Mouse (Mus musculus): Measurements from ENCODE around the gene Arhgef1.
A peak's percentile ranks its signal among the peaks of the same experiment; 100 is the strongest.
"Not testable (repeated sequence)": the region's sequence is repeated elsewhere in the genome, so short reads cannot be mapped to it uniquely, and the experiment has no call there.

Arhgef1 gene

GRCm38 (mm10) chr7:24890281-24891216 is 12.2 kb upstream of the Arhgef1 start:
- peak; percentile 95 for DNase-seq (ENCODE audit: low read depth, low spot score)

- DNase-seq (ENCODE audit: low read depth, low spot score): peak; percentile 42
These were observed 11.2 kb upstream of the Arhgef1 start for GRCm38 (mm10) chr7:24891241-24892124.

- peak; percentile 58 for DNase-seq (ENCODE audit: low read depth, low spot score)
These were observed 10.6 kb upstream of the Arhgef1 start for GRCm38 (mm10) chr7:24892125-24892583.

GRCm38 (mm10) chr7:24895749-24896148 is 7.0 kb upstream of the Arhgef1 start:
- DNase-seq (ENCODE audit: low read depth, low spot score): not testable (repeated sequence)

- DNase-seq (ENCODE audit: low read depth, low spot score): peak; percentile 40
These were observed 6.4 kb upstream of the Arhgef1 start for GRCm38 (mm10) chr7:24896269-24896668.

GRCm38 (mm10) chr7:24897224-24897623 is 5.5 kb upstream of the Arhgef1 start, which contains the start of gene Cd79a:
TSS of gene Cd79a (plus strand) at chr7:24897381.
- peak; percentile 37 for DNase-seq (ENCODE audit: low read depth, low spot score)

GRCm38 (mm10) chr7:24897959-24898358 is 4.8 kb upstream of the Arhgef1 start:
- no peak for DNase-seq (ENCODE audit: low read depth, low spot score)

GRCm38 (mm10) chr7:24901114-24901513 is 1.6 kb upstream of the Arhgef1 start:
- no peak for DNase-seq (ENCODE audit: low read depth, low spot score)

GRCm38 (mm10) chr7:24901842-24902241 is 870 bp upstream of the Arhgef1 start:
- no peak for DNase-seq (ENCODE audit: low read depth, low spot score)

GRCm38 (mm10) chr7:24902264-24902629 is 465 bp upstream of the Arhgef1 start:
- no peak for DNase-seq (ENCODE audit: low read depth, low spot score)

GRCm38 (mm10) chr7:24903444-24903825 is 723 bp downstream of the Arhgef1 start:
- no peak for DNase-seq (ENCODE audit: low read depth, low spot score)

GRCm38 (mm10) chr7:24904070-24904483 is 1.4 kb downstream of the Arhgef1 start:
- DNase-seq (ENCODE audit: low read depth, low spot score): peak; percentile 98

- DNase-seq (ENCODE audit: low read depth, low spot score): peak; percentile 86
These were observed 2.2 kb downstream of the Arhgef1 start for GRCm38 (mm10) chr7:24904936-24905335.

- DNase-seq (ENCODE audit: low read depth, low spot score): no peak
These were observed 3.8 kb downstream of the Arhgef1 start for GRCm38 (mm10) chr7:24906551-24906950.

GRCm38 (mm10) chr7:24907211-24907748 is 4.6 kb downstream of the Arhgef1 start:
- DNase-seq (ENCODE audit: low read depth, low spot score): peak; percentile 77

GRCm38 (mm10) chr7:24912480-24912879 is 9.8 kb downstream of the Arhgef1 start:
- no peak for DNase-seq (ENCODE audit: low read depth, low spot score)

GRCm38 (mm10) chr7:24918763-24919323 is 16.1 kb downstream of the Arhgef1 start:
- no peak for DNase-seq (ENCODE audit: low read depth, low spot score)

- DNase-seq (ENCODE audit: low read depth, low spot score): no peak
These were observed 17.0 kb downstream of the Arhgef1 start for GRCm38 (mm10) chr7:24919728-24920127.

- no peak for DNase-seq (ENCODE audit: low read depth, low spot score)
These were observed 27.8 kb downstream of the Arhgef1 start for GRCm38 (mm10) chr7:24930475-24930874.

- DNase-seq (ENCODE audit: low read depth, low spot score): no peak
These were observed 28.9 kb downstream of the Arhgef1 start for GRCm38 (mm10) chr7:24931651-24932050.

- DNase-seq (ENCODE audit: low read depth, low spot score): no peak
These were observed 40.9 kb downstream of the Arhgef1 start for GRCm38 (mm10) chr7:24943641-24944040.

Data from ZHBTc4 (cell line).